Mouse (Mus musculus) neural tube, embryonic 11.5 days (tissue): ENCODE results near the gene Acaca. TPM values are rescaled to one million over a fixed set of nuclear protein-coding genes. Genes with fewer than 3 reads are reported as not detected.
A peak's percentile ranks its signal among the peaks of the same experiment; 100 is the strongest.

Experiments
- ATAC-seq: fragments of 200-750 bp; cut with Nextera tagmentation; 2 replicates; pipeline ENCODE4 v1.8.0; 2017; ENCODE audit warnings: moderate number of reproducible peaks, mild to moderate bottlenecking, moderate TSS enrichment, moderate library complexity; ENCODE audit not compliant: insufficient read depth, low FRiP score, low TSS enrichment
- DNase-seq: peaks from one replicate; pipeline ENCODE4 v3.0.0-alpha.2; 2015; ENCODE audit warnings: low spot score
- H3K27ac ChIP-seq: fragments of 300-500 bp; sonication (generic); 2 replicates; pipeline ENCODE4 v1.5.1; 2014; ENCODE audit warnings: low read depth, mild to moderate bottlenecking, low read length
- H3K27me3 ChIP-seq: fragments of 300-500 bp; sonication (generic); 2 replicates; pipeline ENCODE4 v1.6.1; 2014; ENCODE audit warnings: mild to moderate bottlenecking, low read length, mixed read lengths; ENCODE audit not compliant: control insufficient read depth, insufficient read depth
- H3K36me3 ChIP-seq: fragments of 300-500 bp; sonication (generic); 2 replicates; pipeline ENCODE4 v1.6.1; 2014; ENCODE audit warnings: mild to moderate bottlenecking, low read length, moderate library complexity, mixed read lengths; ENCODE audit not compliant: control insufficient read depth, insufficient read depth
- H3K4me1 ChIP-seq: fragments of 300-500 bp; sonication (generic); 2 replicates; pipeline ENCODE4 v1.6.1; 2014; ENCODE audit warnings: low read length, mixed read lengths; ENCODE audit not compliant: control insufficient read depth, insufficient read depth
- H3K4me2 ChIP-seq: fragments of 300-500 bp; sonication (generic); 2 replicates; pipeline ENCODE4 v1.6.1; 2014; ENCODE audit warnings: low read depth, mild to moderate bottlenecking, moderate library complexity
- H3K4me3 ChIP-seq: fragments of 300-500 bp; sonication (generic); 2 replicates; pipeline ENCODE4 v1.5.1; 2014; ENCODE audit warnings: low read depth, low read length
- H3K9ac ChIP-seq: fragments of 300-500 bp; sonication (generic); 2 replicates; pipeline ENCODE4 v1.6.1; 2014; ENCODE audit warnings: mild to moderate bottlenecking, low read length
- H3K9me3 ChIP-seq: fragments of 300-500 bp; sonication (generic); 2 replicates; pipeline ENCODE4 v1.6.1; 2016; ENCODE audit warnings: low read length; ENCODE audit not compliant: control insufficient read depth
- WGBS: fragments of 180-500 bp; shearing (Covaris S2); extraction: QIAGEN DNeasy Blood & Tissue Kit; methylation state at CpG from one replicate; pipeline ENCODE4 v1.1.7; 2014; 5-methylcytosine and 5-hydroxymethylcytosine counted together
- polyA plus RNA-seq: library from polyadenylated mRNA; unstranded; fragments of >200 nt; fragmentation: Nextera tagmentation; extraction: Ambion mirVana; gene quantifications from 2 replicates; pipeline ENCODE4 v1.2.1, GENCODE M21; 2014

Acaca gene
- polyA plus RNA-seq, 1 experiment from 2014 or later = 29.4 TPM

GRCm38 (mm10) chr11:84368902-84369301 is 239.4 kb downstream of the Acaca start:
- Histone ChIP-seq H3K9ac (no peak overlapping the region), H3K36me3 (no peaks in the 10 kb centered on the region), H3K4me3 (no peak overlapping the region), H3K4me2 (no peak overlapping the region), H3K9me3 (no peaks in the 10 kb centered on the region), H3K27ac (no peak overlapping the region), H3K27me3 (no peaks in the 10 kb centered on the region), H3K4me1 (no peaks in the 10 kb centered on the region)
- DNase-seq = no peak
- no peak for ATAC-seq
- 85% methylated on average over 2 of the region's 2 CpGs for WGBS

GRCm38 (mm10) chr11:84373122-84373521 is 243.7 kb downstream of the Acaca start:
- H3K9ac ChIP-seq = no peak overlapping the region
- H3K36me3 ChIP-seq = 0 out of 2 replicates have a peak, but pooled peaks cover 2% of the 10 kb centered on the region
- no peak overlapping the region for H3K4me2 ChIP-seq
- ATAC-seq = no peak
- no peaks in the 10 kb centered on the region for H3K27me3 ChIP-seq
- H3K27ac ChIP-seq = no peak overlapping the region
- no peaks in the 10 kb centered on the region for H3K9me3 ChIP-seq
- DNase-seq = no peak
- no peak overlapping the region for H3K4me3 ChIP-seq
- H3K4me1 ChIP-seq = peaks cover 3% of the 10 kb centered on the region; the same call in 1 of the 2 replicates
- 89% methylated on average over 4 of the region's 4 CpGs for WGBS

GRCm38 (mm10) chr11:84375951-84376496 is 246.6 kb downstream of the Acaca start:
- ATAC-seq (no peak), DNase-seq (no peak)
- Histone ChIP-seq H3K4me3 (no peak overlapping the region), H3K9ac (no peak overlapping the region), H3K4me1 (peaks cover 3% of the 10 kb centered on the region; the same call in 1 of the 2 replicates), H3K36me3 (0 out of 2 replicates have a peak, but pooled peaks cover 2% of the 10 kb centered on the region), H3K4me2 (no peak overlapping the region), H3K27me3 (no peaks in the 10 kb centered on the region), H3K9me3 (no peaks in the 10 kb centered on the region), H3K27ac (0 out of 2 replicates have a peak overlapping the region, but pooled peaks have one; percentile 1)
- WGBS = 59% methylated on average over 3 of the region's 3 CpGs

GRCm38 (mm10) chr11:84376510-84377365 is 247.3 kb downstream of the Acaca start:
- Histone ChIP-seq H3K4me1 (peaks cover 3% of the 10 kb centered on the region; the same call in 1 of the 2 replicates), H3K9ac (no peak overlapping the region), H3K27ac (peak overlapping the region; percentile 36; the same call in 1 of the 2 replicates), H3K9me3 (no peaks in the 10 kb centered on the region), H3K36me3 (0 out of 2 replicates have a peak, but pooled peaks cover 2% of the 10 kb centered on the region), H3K4me3 (no peak overlapping the region), H3K27me3 (no peaks in the 10 kb centered on the region), H3K4me2 (no peak overlapping the region)
- WGBS = 69% methylated on average over 13 of the region's 13 CpGs
- ATAC-seq (no peak), DNase-seq (no peak)

- peaks cover 13% of the 10 kb centered on the region; the same call in 1 of the 2 replicates for H3K4me1 ChIP-seq
- 54% methylated on average over 13 of the region's 13 CpGs for WGBS
- H3K4me2 ChIP-seq = no peak overlapping the region
- peak overlapping the region; percentile 74; the same call in 1 of the 2 replicates for H3K27ac ChIP-seq
- DNase-seq (peak; percentile 60), ATAC-seq (peak; percentile 86)
- H3K27me3 ChIP-seq = no peaks in the 10 kb centered on the region
- H3K9me3 ChIP-seq = no peaks in the 10 kb centered on the region
- H3K36me3 ChIP-seq = no peaks in the 10 kb centered on the region
- H3K4me3 ChIP-seq = no peak overlapping the region
- no peak overlapping the region for H3K9ac ChIP-seq
These were observed 253.0 kb downstream of the Acaca start for GRCm38 (mm10) chr11:84382450-84382849.

- Histone ChIP-seq H3K4me2 (no peak overlapping the region), H3K27ac (peak overlapping the region; percentile 63; the same call in 1 of the 2 replicates), H3K4me1 (peaks cover 16% of the 10 kb centered on the region), H3K9ac (no peak overlapping the region), H3K36me3 (no peaks in the 10 kb centered on the region), H3K9me3 (no peaks in the 10 kb centered on the region), H3K4me3 (no peak overlapping the region), H3K27me3 (no peaks in the 10 kb centered on the region)
- ATAC-seq = no peak
- DNase-seq = peak; percentile 42
- WGBS = 38% methylated on average over 6 of the region's 6 CpGs
These were observed 254.4 kb downstream of the Acaca start for GRCm38 (mm10) chr11:84383891-84384290.

- Histone ChIP-seq H3K27me3 (no peaks in the 10 kb centered on the region), H3K4me3 (no peak overlapping the region), H3K4me1 (peaks cover 3% of the 10 kb centered on the region; the same call in 1 of the 2 replicates), H3K36me3 (no peaks in the 10 kb centered on the region), H3K9ac (no peak overlapping the region), H3K4me2 (no peak overlapping the region), H3K9me3 (no peaks in the 10 kb centered on the region), H3K27ac (no peak overlapping the region)
- DNase-seq (no peak), ATAC-seq (no peak)
- 85% methylated on average over 6 of the region's 6 CpGs for WGBS
These were observed 259.9 kb downstream of the Acaca start for GRCm38 (mm10) chr11:84389332-84389731.

GRCm38 (mm10) chr11:84391126-84391525 is 261.7 kb downstream of the Acaca start:
- ATAC-seq = no peak
- Histone ChIP-seq H3K4me1 (peaks cover 3% of the 10 kb centered on the region; the same call in 1 of the 2 replicates), H3K4me2 (no peak overlapping the region), H3K27me3 (no peaks in the 10 kb centered on the region), H3K9me3 (no peaks in the 10 kb centered on the region), H3K36me3 (no peaks in the 10 kb centered on the region), H3K9ac (no peak overlapping the region), H3K4me3 (no peak overlapping the region), H3K27ac (no peak overlapping the region)
- DNase-seq = no peak
- WGBS = 87% methylated on average over 8 of the region's 8 CpGs
